Mouse (Mus musculus) forebrain, embryonic 14.5 days (tissue): Measurements from ENCODE around the gene Fsd1l. TPM values are rescaled to one million over a fixed set of nuclear protein-coding genes. Genes with fewer than 3 reads are reported as not detected.
"Not testable (repeated sequence)": the region's sequence is repeated elsewhere in the genome, so short reads cannot be mapped to it uniquely, and the experiment has no call there.

Source experiments
- ATAC-seq: fragments of 200-750 bp; cut with Nextera tagmentation; 2 replicates; pipeline ENCODE4 v1.8.0; 2017; ENCODE audit warnings: mild to moderate bottlenecking, moderate library complexity
- DNase-seq: peaks from one replicate; pipeline ENCODE4 v3.0.0-alpha.2; 2015; ENCODE audit warnings: low spot score
- H3K27ac ChIP-seq: fragments of 300-500 bp; sonication (generic); 2 replicates; pipeline ENCODE4 v1.5.1; 2014; ENCODE audit warnings: low read depth, mild to moderate bottlenecking, control low read depth, low read length, moderate library complexity
- H3K27me3 ChIP-seq: fragments of 300-500 bp; sonication (generic); replicated peaks from 2 replicates; pipeline ENCODE4 v1.6.1; 2014; ENCODE audit warnings: low read length, control low read depth, mixed read lengths; ENCODE audit not compliant: control insufficient read depth, insufficient read depth
- H3K36me3 ChIP-seq: fragments of 300-500 bp; sonication (generic); 2 replicates; pipeline ENCODE4 v1.6.1; 2014; ENCODE audit warnings: low read length, control low read depth; ENCODE audit not compliant: control insufficient read depth, insufficient read depth
- H3K4me1 ChIP-seq: fragments of 300-500 bp; sonication (generic); 2 replicates; pipeline ENCODE4 v1.6.1; 2014; ENCODE audit warnings: antibody characterized with exemption, low read length, control low read depth; ENCODE audit not compliant: control insufficient read depth, insufficient read depth
- H3K4me2 ChIP-seq: fragments of 300-500 bp; sonication (generic); 2 replicates; pipeline ENCODE4 v1.6.1; 2014; ENCODE audit warnings: mild to moderate bottlenecking, control low read depth, low read length
- H3K4me3 ChIP-seq: fragments of 300-500 bp; sonication (generic); 2 replicates; pipeline ENCODE4 v1.5.1; 2014; ENCODE audit warnings: low read depth, low read length, control low read depth
- H3K9ac ChIP-seq: fragments of 300-500 bp; sonication (generic); 2 replicates; pipeline ENCODE4 v1.6.1; 2014; ENCODE audit warnings: mild to moderate bottlenecking, low read length, control low read depth, moderate library complexity
- H3K9me3 ChIP-seq: fragments of 300-500 bp; sonication (generic); replicated peaks from 2 replicates; pipeline ENCODE4 v1.6.1; 2016; ENCODE audit warnings: low read length, control low read depth, mixed read lengths; ENCODE audit not compliant: control insufficient read depth
- WGBS: fragments of 180-500 bp; shearing (Covaris S2); extraction: QIAGEN DNeasy Blood & Tissue Kit; methylation state at CpG from one replicate; pipeline ENCODE4 v1.1.7; 2014; 5-methylcytosine and 5-hydroxymethylcytosine counted together
- polyA plus RNA-seq: library from polyadenylated mRNA; unstranded; fragments of >200 nt; fragmentation: Nextera tagmentation; extraction: Ambion mirVana; gene quantifications from 2 replicates; pipeline ENCODE4 v1.2.1, GENCODE M21; 2014

The Fsd1l gene
- polyA plus RNA-seq, 1 experiment from 2014 or later, result 24.0 TPM

DNA sequence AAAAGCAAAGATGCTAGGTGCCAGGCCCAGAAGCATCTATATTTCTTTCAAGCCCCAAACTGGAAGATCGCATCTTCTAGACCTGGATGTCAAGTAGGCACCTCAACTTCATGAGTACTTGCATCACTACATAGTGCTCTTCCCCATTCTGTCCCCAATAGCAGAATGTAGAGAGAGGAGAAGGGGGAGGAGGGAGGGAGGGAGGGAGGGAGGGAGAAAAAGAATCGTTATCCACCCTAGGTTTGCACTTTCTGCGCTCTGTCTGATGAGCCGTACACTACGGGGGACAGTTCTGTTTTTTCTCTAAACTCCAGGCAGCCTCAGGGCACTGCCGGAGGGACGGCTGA is 82.4 kb downstream of the Fsd1l start, which contains the start of gene Fktn:
TSS of gene Fktn (plus strand) at position 295 of the 347 bp plus-strand sequence.
- peak; percentile 84 for ATAC-seq
- 2% methylated on average over 7 of the region's 7 CpGs for WGBS
- peak within 1 kb of the TSS; percentile 64 for H3K4me3 ChIP-seq

DNA sequence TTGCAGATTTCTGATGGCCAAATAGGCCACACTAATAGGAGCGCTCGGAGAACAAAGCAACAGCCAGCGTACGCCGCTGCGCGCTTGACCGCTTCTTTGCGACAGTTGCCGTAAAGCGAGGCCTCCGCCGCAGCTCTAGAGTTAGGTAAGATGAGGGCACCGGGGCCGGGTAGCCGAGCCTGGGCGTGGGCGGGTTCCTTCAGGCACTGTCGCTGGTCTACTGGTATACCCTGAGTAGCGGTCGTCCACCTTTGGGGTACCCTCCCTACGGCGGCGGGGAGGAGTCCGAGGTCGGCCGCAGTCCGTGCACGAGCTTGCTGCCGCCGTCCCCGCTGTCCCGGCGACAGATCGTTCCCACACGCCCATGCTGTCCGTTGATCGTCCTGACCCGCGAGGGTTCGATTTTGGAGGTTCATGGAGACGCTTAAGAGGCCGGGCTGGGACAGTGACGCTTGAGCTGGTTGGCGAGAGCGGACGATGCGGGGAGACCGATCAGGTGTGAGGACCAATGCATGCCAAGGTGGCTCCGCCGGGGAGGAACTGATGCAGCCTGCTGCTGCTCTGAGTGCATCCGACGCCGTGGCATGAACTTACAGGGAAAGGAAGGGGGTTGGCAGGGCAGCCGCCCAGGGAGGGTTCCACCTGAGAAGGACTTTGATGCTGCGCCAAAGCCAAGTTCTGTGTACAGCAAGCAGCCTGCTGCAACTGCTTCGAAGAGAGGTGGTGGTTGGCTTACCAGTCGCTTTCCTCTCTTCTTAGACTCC is 83.0 kb downstream of the Fsd1l start:
- Histone ChIP-seq H3K4me3 (peak overlapping the region; percentile 64), H3K4me2 (peak overlapping the region; percentile 78), H3K27ac (peak overlapping the region; percentile 91), H3K9ac (peak overlapping the region; percentile 81), H3K27me3 (no peaks in the 10 kb centered on the region), H3K36me3 (peaks cover 5% of the 10 kb centered on the region; the same call in 1 of the 2 replicates), H3K4me1 (peaks cover 10% of the 10 kb centered on the region; the same call in 1 of the 2 replicates), H3K9me3 (no peaks in the 10 kb centered on the region)
- WGBS, result 7% methylated on average over 58 of the region's 58 CpGs
- peak; percentile 97 for DNase-seq
- ATAC-seq, result peak; percentile 94

More for the DNA sequence above, 82.4 kb downstream of the Fsd1l start, which contains the start of gene Fktn:
- peaks cover 5% of the 10 kb centered on the region; the same call in 1 of the 2 replicates for H3K36me3 ChIP-seq
- H3K4me2 ChIP-seq, result peak within 1 kb of the TSS; percentile 78
- H3K9me3 ChIP-seq, result no peaks in the 10 kb centered on the region
- peaks cover 10% of the 10 kb centered on the region; the same call in 1 of the 2 replicates for H3K4me1 ChIP-seq
- no peak for DNase-seq
- peak within 1 kb of the TSS; percentile 81 for H3K9ac ChIP-seq
- no peaks in the 10 kb centered on the region for H3K27me3 ChIP-seq
- H3K27ac ChIP-seq, result peak within 1 kb of the TSS; percentile 91

DNA sequence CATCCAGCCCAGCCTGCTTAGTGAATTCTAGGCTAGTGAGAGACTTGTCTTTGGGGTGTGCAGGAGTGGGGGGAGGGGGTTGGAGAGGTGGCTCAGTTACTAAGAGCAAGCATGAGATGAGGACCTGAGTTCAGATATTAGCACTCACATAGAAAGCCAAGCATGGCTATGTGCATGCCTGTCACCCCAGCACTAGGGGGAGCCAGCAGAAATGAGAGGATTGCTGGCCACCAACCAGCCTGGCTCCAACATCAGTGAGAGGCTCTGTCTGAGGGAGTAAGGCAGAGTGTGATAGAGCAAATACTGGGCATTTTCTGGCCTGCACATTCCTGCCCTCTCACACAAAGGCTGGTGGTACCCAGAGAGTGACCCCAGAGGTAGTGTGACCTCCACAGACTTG is 84.7 kb downstream of the Fsd1l start:
- Histone ChIP-seq H3K36me3 (peaks cover 14% of the 10 kb centered on the region), H3K27me3 (no peaks in the 10 kb centered on the region), H3K4me3 (no peak overlapping the region), H3K27ac (no peak overlapping the region), H3K9ac (no peak overlapping the region), H3K9me3 (no peaks in the 10 kb centered on the region), H3K4me2 (no peak overlapping the region), H3K4me1 (peaks cover 10% of the 10 kb centered on the region; the same call in 1 of the 2 replicates)
- no peak for DNase-seq
- ATAC-seq, result no peak

DNA sequence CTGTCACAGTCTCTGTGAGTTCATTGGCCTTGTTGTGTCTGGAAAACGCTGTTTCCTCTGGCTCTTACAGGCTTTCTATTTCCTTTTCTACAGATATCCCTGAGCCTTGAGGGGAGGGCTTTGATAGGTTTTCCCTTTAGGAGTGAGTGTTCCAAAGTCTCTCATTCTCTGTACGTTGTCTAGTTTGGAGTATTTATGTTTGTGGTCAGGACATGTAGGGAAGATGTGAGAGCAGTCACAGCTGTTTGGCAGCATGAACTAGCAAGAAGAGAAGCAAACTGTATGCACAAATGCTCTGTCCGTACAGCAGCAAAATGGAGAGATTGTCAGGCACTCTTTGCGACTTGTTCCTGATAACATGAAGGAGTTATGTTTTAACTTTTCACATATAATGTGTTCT is 86.3 kb downstream of the Fsd1l start:
- H3K4me3 ChIP-seq, result no peak overlapping the region
- peaks cover 11% of the 10 kb centered on the region for H3K4me1 ChIP-seq
- H3K9ac ChIP-seq, result no peak overlapping the region
- H3K36me3 ChIP-seq, result peaks cover 17% of the 10 kb centered on the region
- 81% methylated on average over 4 of the region's 4 CpGs for WGBS
- H3K4me2 ChIP-seq, result no peak overlapping the region
- ATAC-seq, result no peak
- H3K27me3 ChIP-seq, result no peaks in the 10 kb centered on the region
- no peaks in the 10 kb centered on the region for H3K9me3 ChIP-seq
- H3K27ac ChIP-seq, result no peak overlapping the region
- no peak for DNase-seq

DNA sequence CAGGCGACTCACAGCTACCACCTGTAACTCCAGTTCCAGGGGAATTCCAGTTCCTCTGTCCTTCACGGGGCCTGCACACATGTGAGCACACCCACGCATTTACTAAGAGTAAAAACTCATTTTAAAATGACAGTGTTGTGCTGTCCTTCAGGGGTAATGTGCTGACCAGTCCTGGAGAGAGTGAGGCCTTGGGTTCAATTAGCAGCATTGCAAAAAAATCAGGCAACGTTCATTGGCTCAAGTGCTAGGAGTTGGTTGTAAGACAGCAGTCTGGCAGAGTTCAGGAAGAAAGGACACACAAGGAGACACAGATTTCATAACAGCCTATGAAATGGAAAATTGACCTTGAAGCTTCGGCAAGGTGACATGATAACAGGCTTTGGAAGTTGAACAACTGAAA is 87.0 kb downstream of the Fsd1l start:
- Histone ChIP-seq H3K27me3 (no peaks in the 10 kb centered on the region), H3K9me3 (no peaks in the 10 kb centered on the region), H3K4me2 (no peak overlapping the region), H3K9ac (no peak overlapping the region), H3K36me3 (peaks cover 17% of the 10 kb centered on the region), H3K4me1 (peaks cover 10% of the 10 kb centered on the region), H3K4me3 (no peak overlapping the region), H3K27ac (no peak overlapping the region)
- DNase-seq, result no peak
- ATAC-seq, result no peak
- 86% methylated on average over 5 of the region's 5 CpGs for WGBS

DNA sequence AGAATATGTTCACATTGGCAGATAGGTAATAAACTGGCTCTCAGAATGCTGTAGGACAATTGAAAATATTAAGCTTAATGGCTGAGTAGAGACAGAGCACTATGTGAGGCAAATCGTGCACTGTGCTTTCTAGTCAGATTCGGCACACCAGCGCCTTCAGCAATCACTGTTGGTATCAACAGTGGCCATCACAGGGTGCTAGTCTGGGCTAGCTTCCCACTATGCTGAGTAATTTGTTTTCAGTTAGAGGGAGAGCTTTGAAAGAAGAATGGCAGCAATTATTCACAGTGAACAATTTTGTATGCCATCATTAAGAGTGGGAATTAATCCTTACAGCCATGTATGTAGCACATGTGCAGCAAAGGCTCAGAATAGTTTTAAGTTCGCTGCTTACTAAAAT is 91.2 kb downstream of the Fsd1l start:
- Histone ChIP-seq H3K27ac (no peak overlapping the region), H3K9ac (no peak overlapping the region), H3K36me3 (peaks cover 15% of the 10 kb centered on the region), H3K27me3 (no peaks in the 10 kb centered on the region), H3K9me3 (no peaks in the 10 kb centered on the region), H3K4me1 (peaks cover 3% of the 10 kb centered on the region; the same call in 1 of the 2 replicates), H3K4me3 (no peak overlapping the region), H3K4me2 (no peak overlapping the region)
- 17% methylated on average over 4 of the region's 4 CpGs for WGBS
- ATAC-seq (peak; percentile 92), DNase-seq (peak; percentile 86)

DNA sequence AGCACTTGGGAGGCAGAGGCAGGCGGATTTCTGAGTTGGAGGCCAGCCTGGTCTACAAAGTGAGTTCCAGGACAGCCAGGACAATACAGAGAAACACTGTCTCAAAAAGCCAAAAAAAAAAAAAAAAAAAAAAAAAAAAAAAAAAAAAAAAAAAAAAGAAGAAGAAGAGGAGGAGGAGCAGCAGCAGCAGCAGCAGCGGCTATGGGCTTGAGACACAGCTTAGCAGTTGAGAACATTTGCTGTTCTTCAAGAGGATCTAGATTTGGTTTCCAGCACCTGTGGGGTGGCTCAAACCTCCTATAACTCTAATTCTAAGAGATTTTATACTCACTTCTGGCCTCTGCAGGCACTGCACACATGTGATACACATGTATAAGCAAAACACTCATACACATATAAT is 94.8 kb downstream of the Fsd1l start:
- H3K27ac ChIP-seq, H3K27me3 ChIP-seq, DNase-seq, H3K4me3 ChIP-seq, H3K4me1 ChIP-seq, ATAC-seq, H3K4me2 ChIP-seq, H3K9me3 ChIP-seq, H3K9ac ChIP-seq: not testable (repeated sequence)
- WGBS, result 95% methylated on average over 2 of the region's 2 CpGs
- peaks cover 26% of the 10 kb centered on the region for H3K36me3 ChIP-seq

DNA sequence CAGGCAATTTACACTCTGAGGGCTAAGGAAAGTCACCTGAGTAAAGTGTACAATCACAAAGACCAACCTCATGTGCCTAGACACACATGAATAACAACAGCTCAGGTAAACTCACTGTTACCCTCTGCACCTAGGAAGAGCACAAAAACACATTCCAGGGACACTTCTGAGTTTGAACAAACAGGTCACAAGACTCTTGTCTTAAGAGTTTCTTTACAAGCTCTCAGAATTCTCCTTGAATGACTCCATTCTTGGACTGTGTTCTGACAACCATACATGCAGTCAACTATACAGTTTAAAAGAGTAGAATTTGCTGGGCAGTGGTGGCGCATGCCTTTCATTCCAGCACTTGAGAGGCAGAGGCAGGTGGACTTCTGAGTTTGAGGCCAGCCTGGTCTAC is 96.8 kb downstream of the Fsd1l start:
- H3K4me3 ChIP-seq, result no peak overlapping the region
- 100% methylated on average over 1 of the region's 1 CpGs for WGBS
- H3K9ac ChIP-seq, result no peak overlapping the region
- no peak overlapping the region for H3K27ac ChIP-seq
- DNase-seq, result no peak
- peaks cover 38% of the 10 kb centered on the region for H3K36me3 ChIP-seq
- no peaks in the 10 kb centered on the region for H3K4me1 ChIP-seq
- no peaks in the 10 kb centered on the region for H3K27me3 ChIP-seq
- H3K9me3 ChIP-seq, result no peaks in the 10 kb centered on the region
- no peak for ATAC-seq
- no peak overlapping the region for H3K4me2 ChIP-seq

DNA sequence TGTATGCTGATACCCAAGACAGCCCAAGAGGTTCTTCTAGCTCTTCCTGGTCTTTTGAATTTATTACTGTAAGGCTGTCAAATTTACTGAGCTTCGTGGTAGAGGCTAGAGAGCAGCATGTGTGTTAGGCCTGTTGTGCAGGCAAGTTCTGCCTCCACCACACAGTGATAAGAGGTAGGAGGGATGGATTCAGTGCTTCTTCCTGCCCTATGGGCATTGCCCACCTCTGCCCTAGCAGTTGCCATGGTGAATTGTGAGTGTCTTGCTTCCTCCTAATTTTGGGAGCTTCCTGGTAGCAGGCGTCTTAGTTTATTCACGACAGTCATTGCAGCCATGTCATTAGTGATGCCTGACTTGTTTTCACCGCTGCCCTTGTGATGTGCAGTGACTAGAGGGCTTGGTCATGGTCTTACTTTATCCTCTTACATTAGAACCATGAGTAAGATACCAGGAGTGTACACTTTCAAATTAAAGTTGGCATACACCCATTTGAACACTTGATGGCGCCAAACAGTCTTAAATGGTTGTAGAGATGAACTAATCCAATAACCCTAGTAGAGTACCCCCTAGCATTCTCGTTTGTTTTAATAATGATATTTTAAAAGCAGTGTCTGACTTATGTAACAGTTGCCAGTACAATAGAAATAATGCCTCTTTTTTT is 107.8 kb downstream of the Fsd1l start:
- 32% methylated on average over 6 of the region's 6 CpGs for WGBS
- Histone ChIP-seq H3K4me2 (no peak overlapping the region), H3K9ac (no peak overlapping the region), H3K4me3 (no peak overlapping the region), H3K9me3 (no peaks in the 10 kb centered on the region), H3K27ac (no peak overlapping the region), H3K4me1 (no peaks in the 10 kb centered on the region), H3K27me3 (no peaks in the 10 kb centered on the region), H3K36me3 (peaks cover 69% of the 10 kb centered on the region)
- DNase-seq, result peak; percentile 88
- peak; percentile 80; the same call in 1 of the 2 replicates for ATAC-seq
